Mouse (Mus musculus) erythroblast, embryonic 14.5 days (primary cell): ENCODE data around the gene Ulk4.

Experiments
- GATA1 ChIP-seq: IDR thresholded peaks from 2 replicates; pipeline ENCODE4 v1.6.1; 2012; ENCODE audit warnings: low read length, inconsistent platforms, mixed read lengths
- TAL1 ChIP-seq: IDR thresholded peaks from 3 replicates; pipeline ENCODE4 v1.6.1; 2012; ENCODE audit warnings: low read length, inconsistent platforms, mixed read lengths

- TF ChIP-seq TAL1, result no peak
- TF ChIP-seq GATA1, result no peak
These were observed 128.4 kb downstream of the Ulk4 start for GRCm38 (mm10) chr9:121148602-121149001.
